Mouse (Mus musculus) gonadal fat pad, adult 2 months (tissue): ENCODE measurements around the gene Fbxw8. TPM values are rescaled to one million over a fixed set of nuclear protein-coding genes. Genes with fewer than 3 reads are reported as not detected.

ENCODE experiments used
- DNase-seq: peaks from one replicate; pipeline ENCODE4 v3.0.0-alpha.2; 2012; ENCODE audit warnings: low read depth
- polyA plus RNA-seq: library from polyadenylated mRNA; depleted of rRNA; stranded (reverse); fragments of >200 nt; gene quantifications from 2 replicates; pipeline ENCODE4 v1.2.3, GENCODE M21; 2012

Fbxw8 gene
- polyA plus RNA-seq, 1 experiment = 80.7 TPM

- DNase-seq = no peak
Measured at GRCm38 (mm10) chr5:118045385-118045784, 109.9 kb downstream of the Fbxw8 start.

GRCm38 (mm10) chr5:118044907-118045306 is 110.4 kb downstream of the Fbxw8 start:
- no peak for DNase-seq

- DNase-seq = no peak
Measured at GRCm38 (mm10) chr5:118043761-118044160, 111.5 kb downstream of the Fbxw8 start.

GRCm38 (mm10) chr5:118042599-118042998 is 112.7 kb downstream of the Fbxw8 start:
- no peak for DNase-seq

GRCm38 (mm10) chr5:118039241-118039668 is 116.0 kb downstream of the Fbxw8 start:
- DNase-seq = no peak

GRCm38 (mm10) chr5:118037798-118038484 is 117.3 kb downstream of the Fbxw8 start:
- no peak for DNase-seq

- DNase-seq = no peak
Measured at GRCm38 (mm10) chr5:118036888-118037797, 118.1 kb downstream of the Fbxw8 start.

GRCm38 (mm10) chr5:118035786-118036185 is 119.5 kb downstream of the Fbxw8 start:
- DNase-seq = no peak

GRCm38 (mm10) chr5:118034632-118035031 is 120.6 kb downstream of the Fbxw8 start:
- DNase-seq = no peak

GRCm38 (mm10) chr5:118033740-118034139 is 121.5 kb downstream of the Fbxw8 start:
- no peak for DNase-seq

- DNase-seq = no peak
Measured at GRCm38 (mm10) chr5:118033328-118033727, 121.9 kb downstream of the Fbxw8 start.

GRCm38 (mm10) chr5:118031508-118031907 is 123.8 kb downstream of the Fbxw8 start:
- DNase-seq = no peak

- DNase-seq = no peak
Measured at GRCm38 (mm10) chr5:118031059-118031458, 124.2 kb downstream of the Fbxw8 start.

GRCm38 (mm10) chr5:118030022-118030675 is 125.1 kb downstream of the Fbxw8 start:
- DNase-seq = no peak

- DNase-seq = no peak
Measured at GRCm38 (mm10) chr5:118029420-118029819, 125.8 kb downstream of the Fbxw8 start.

- no peak for DNase-seq
Measured at GRCm38 (mm10) chr5:118029035-118029408, 126.2 kb downstream of the Fbxw8 start.

GRCm38 (mm10) chr5:118028191-118029034 is 126.9 kb downstream of the Fbxw8 start:
- no peak for DNase-seq

GRCm38 (mm10) chr5:118027698-118028190 is 127.5 kb downstream of the Fbxw8 start, which contains the start of gene Tesc:
Gene Tesc (plus strand): TSS chr5:118027743.
- DNase-seq = no peak

GRCm38 (mm10) chr5:118027101-118027697 is 128.1 kb downstream of the Fbxw8 start:
- no peak for DNase-seq

- no peak for DNase-seq
Measured at GRCm38 (mm10) chr5:118026343-118026742, 128.9 kb downstream of the Fbxw8 start.

GRCm38 (mm10) chr5:118025880-118026279 is 129.4 kb downstream of the Fbxw8 start:
- DNase-seq = no peak
